Mouse (Mus musculus) ovary, postnatal 36 days (tissue): ENCODE data around the gene Haghl.
A peak's percentile ranks its signal among the peaks of the same experiment; 100 is the strongest.

Experiments used
- DNase-seq: peaks from one replicate; pipeline ENCODE4 v3.0.0; 2022; ENCODE audit warnings: low spot score, mixed read lengths

Haghl gene

GRCm38 (mm10) chr17:25785281-25785745 is at the start of gene Haghl:
Haghl (minus strand) TSS chr17:25785673.
- DNase-seq, result peak; percentile 93

GRCm38 (mm10) chr17:25834595-25835222 is 49.2 kb upstream of the Haghl start:
- no peak for DNase-seq

GRCm38 (mm10) chr17:25833961-25834594 is 48.6 kb upstream of the Haghl start:
- no peak for DNase-seq

- DNase-seq, result peak; percentile 89
These were observed 47.8 kb upstream of the Haghl start, which contains the start of gene Stub1 for GRCm38 (mm10) chr17:25833291-25833663. Stub1 (minus strand) TSS chr17:25833404.

- peak; percentile 99 for DNase-seq
These were observed 47.2 kb upstream of the Haghl start for GRCm38 (mm10) chr17:25832436-25833290.

GRCm38 (mm10) chr17:25831451-25832281 is 46.2 kb upstream of the Haghl start:
- peak; percentile 48 for DNase-seq

- DNase-seq, result no peak
These were observed 45.4 kb upstream of the Haghl start for GRCm38 (mm10) chr17:25830806-25831431.

- no peak for DNase-seq
These were observed 44.8 kb upstream of the Haghl start for GRCm38 (mm10) chr17:25830200-25830753.

GRCm38 (mm10) chr17:25829558-25830017 is 44.1 kb upstream of the Haghl start:
- DNase-seq, result no peak

- DNase-seq, result peak; percentile 76
These were observed 43.5 kb upstream of the Haghl start, which contains the start of gene Jmjd8 for GRCm38 (mm10) chr17:25828712-25829557. Jmjd8 (plus strand) TSS chr17:25828867.

GRCm38 (mm10) chr17:25828223-25828594 is 42.7 kb upstream of the Haghl start:
- DNase-seq, result no peak

GRCm38 (mm10) chr17:25827546-25828222 is 42.2 kb upstream of the Haghl start:
- no peak for DNase-seq

- DNase-seq, result no peak
These were observed 41.5 kb upstream of the Haghl start for GRCm38 (mm10) chr17:25827011-25827410.

GRCm38 (mm10) chr17:25825984-25826570 is 40.6 kb upstream of the Haghl start:
- no peak for DNase-seq

- DNase-seq, result no peak
These were observed 39.8 kb upstream of the Haghl start for GRCm38 (mm10) chr17:25825311-25825710.

- no peak for DNase-seq
These were observed 39.1 kb upstream of the Haghl start for GRCm38 (mm10) chr17:25824362-25825142.

GRCm38 (mm10) chr17:25823452-25823851 is 38.0 kb upstream of the Haghl start, which contains the start of gene Wdr24:
Wdr24 (plus strand) TSS chr17:25823627.
- DNase-seq, result peak; percentile 64
